Mouse (Mus musculus): ENCODE results near the gene Cdkn1a.
"Not testable (repeated sequence)": the region's sequence is repeated elsewhere in the genome, so short reads cannot be mapped to it uniquely, and the experiment has no call there.

The Cdkn1a gene

GRCm38 (mm10) chr17:29090776-29091175 is at the start of gene Cdkn1a:
Gene Cdkn1a (plus strand): TSS chr17:29090976.
- DNase-seq (ENCODE audit: low read depth) = no peak

- DNase-seq (ENCODE audit: low read depth) = not testable (repeated sequence)
These were observed 49.1 kb upstream of the Cdkn1a start for GRCm38 (mm10) chr17:29041632-29042031.

- no peak for DNase-seq (ENCODE audit: low read depth)
These were observed 48.2 kb upstream of the Cdkn1a start for GRCm38 (mm10) chr17:29042569-29042968.

GRCm38 (mm10) chr17:29043583-29043982 is 47.2 kb upstream of the Cdkn1a start:
- DNase-seq (ENCODE audit: low read depth) = no peak

- DNase-seq (ENCODE audit: low read depth) = no peak
These were observed 46.4 kb upstream of the Cdkn1a start for GRCm38 (mm10) chr17:29044146-29044924.

- DNase-seq (ENCODE audit: low read depth) = peak; percentile 81
These were observed 45.9 kb upstream of the Cdkn1a start for GRCm38 (mm10) chr17:29044925-29045319.

- peak; percentile 41 for DNase-seq (ENCODE audit: low read depth)
These were observed 44.8 kb upstream of the Cdkn1a start for GRCm38 (mm10) chr17:29045741-29046530.

- DNase-seq (ENCODE audit: low read depth) = peak; percentile 30
These were observed 43.9 kb upstream of the Cdkn1a start for GRCm38 (mm10) chr17:29046863-29047262.

- peak; percentile 33 for DNase-seq (ENCODE audit: low read depth)
These were observed 42.9 kb upstream of the Cdkn1a start for GRCm38 (mm10) chr17:29047697-29048514.

GRCm38 (mm10) chr17:29048748-29049507 is 41.8 kb upstream of the Cdkn1a start:
- peak; percentile 87 for DNase-seq (ENCODE audit: low read depth)

GRCm38 (mm10) chr17:29049508-29049889 is 41.3 kb upstream of the Cdkn1a start:
- DNase-seq (ENCODE audit: low read depth) = no peak

- peak; percentile 29 for DNase-seq (ENCODE audit: low read depth)
These were observed 40.9 kb upstream of the Cdkn1a start for GRCm38 (mm10) chr17:29049923-29050322.

- no peak for DNase-seq (ENCODE audit: low read depth)
These were observed 40.0 kb upstream of the Cdkn1a start for GRCm38 (mm10) chr17:29050791-29051190.

- DNase-seq (ENCODE audit: low read depth) = no peak
These were observed 37.7 kb upstream of the Cdkn1a start for GRCm38 (mm10) chr17:29053067-29053466.

GRCm38 (mm10) chr17:29053841-29054240 is 36.9 kb upstream of the Cdkn1a start:
- DNase-seq (ENCODE audit: low read depth) = no peak

GRCm38 (mm10) chr17:29054429-29054828 is 36.3 kb upstream of the Cdkn1a start:
- no peak for DNase-seq (ENCODE audit: low read depth)

GRCm38 (mm10) chr17:29055586-29055985 is 35.2 kb upstream of the Cdkn1a start:
- DNase-seq (ENCODE audit: low read depth) = no peak

- DNase-seq (ENCODE audit: low read depth) = no peak
These were observed 34.6 kb upstream of the Cdkn1a start for GRCm38 (mm10) chr17:29056207-29056606.

GRCm38 (mm10) chr17:29056699-29057151 is 34.1 kb upstream of the Cdkn1a start:
- DNase-seq (ENCODE audit: low read depth) = no peak

- no peak for DNase-seq (ENCODE audit: low read depth)
These were observed 33.4 kb upstream of the Cdkn1a start for GRCm38 (mm10) chr17:29057361-29057890.

GRCm38 (mm10) chr17:29057961-29058360 is 32.8 kb upstream of the Cdkn1a start:
- DNase-seq (ENCODE audit: low read depth) = no peak
